Mouse (Mus musculus) hindbrain, embryonic 14.5 days (tissue): Measurements from ENCODE around the gene Micall1. TPM values are rescaled to one million over a fixed set of nuclear protein-coding genes. Genes with fewer than 3 reads are reported as not detected.

Experiments
- ATAC-seq: fragments of 200-750 bp; cut with Nextera tagmentation; 2 replicates; pipeline ENCODE4 v1.8.0; 2017; ENCODE audit warnings: moderate number of reproducible peaks, mild to moderate bottlenecking, moderate TSS enrichment, moderate library complexity; ENCODE audit not compliant: low FRiP score
- DNase-seq: peaks from one replicate; pipeline ENCODE4 v3.0.0-alpha.2; 2015; ENCODE audit warnings: low spot score
- H3K27ac ChIP-seq: fragments of 300-500 bp; sonication (generic); 2 replicates; pipeline ENCODE4 v1.5.1; 2014; ENCODE audit warnings: mild to moderate bottlenecking, moderate library complexity
- H3K27me3 ChIP-seq: fragments of 300-500 bp; sonication (generic); 2 replicates; pipeline ENCODE4 v1.6.1; 2014; ENCODE audit warnings: mild to moderate bottlenecking, low read length, mixed read lengths; ENCODE audit not compliant: control insufficient read depth, insufficient read depth
- H3K36me3 ChIP-seq: fragments of 300-500 bp; sonication (generic); replicated peaks from 2 replicates; pipeline ENCODE4 v1.6.1; 2014; ENCODE audit not compliant: control insufficient read depth, insufficient read depth
- H3K4me1 ChIP-seq: fragments of 300-500 bp; sonication (generic); replicated peaks from 2 replicates; pipeline ENCODE4 v1.6.1; 2014; ENCODE audit warnings: antibody characterized with exemption, low read length, mixed read lengths; ENCODE audit not compliant: control insufficient read depth, insufficient read depth
- H3K4me2 ChIP-seq: fragments of 300-500 bp; sonication (generic); replicated peaks from 2 replicates; pipeline ENCODE4 v1.6.1; 2014; ENCODE audit warnings: mild to moderate bottlenecking, moderate library complexity
- H3K4me3 ChIP-seq: fragments of 300-500 bp; sonication (generic); replicated peaks from 2 replicates; pipeline ENCODE4 v1.5.1; 2014; ENCODE audit warnings: mild to moderate bottlenecking, low read length
- H3K9ac ChIP-seq: fragments of 300-500 bp; sonication (generic); 2 replicates; pipeline ENCODE4 v1.6.1; 2014
- H3K9me3 ChIP-seq: fragments of 300-500 bp; sonication (generic); 2 replicates; pipeline ENCODE4 v1.6.1; 2016; ENCODE audit warnings: low read length; ENCODE audit not compliant: control insufficient read depth
- WGBS: fragments of 180-500 bp; shearing (Covaris S2); extraction: QIAGEN DNeasy Blood & Tissue Kit; methylation state at CpG from one replicate; pipeline ENCODE4 v1.1.7; 2014; 5-methylcytosine and 5-hydroxymethylcytosine counted together
- polyA plus RNA-seq: library from polyadenylated mRNA; unstranded; fragments of >200 nt; fragmentation: Nextera tagmentation; extraction: Ambion mirVana; gene quantifications from 2 replicates; pipeline ENCODE4 v1.2.1, GENCODE M21; 2014

Gene Micall1
- polyA plus RNA-seq, 1 experiment from 2014 or later = 14.3 TPM

- ATAC-seq = peak; percentile 38; the same call in 1 of the 2 replicates
- 50% methylated on average over 7 of the region's 7 CpGs for WGBS
Observed at GRCm38 (mm10) chr15:79148533-79148932, 39.8 kb downstream of the Micall1 start.

GRCm38 (mm10) chr15:79151881-79152280, 43.2 kb downstream of the Micall1 start:
- ATAC-seq = peak; percentile 14; the same call in 1 of the 2 replicates
- peak; percentile 41 for DNase-seq
- Histone ChIP-seq H3K4me3 (no peak overlapping the region), H3K9me3 (no peaks in the 10 kb centered on the region), H3K36me3 (peaks cover 51% of the 10 kb centered on the region), H3K27ac (peak overlapping the region; percentile 79), H3K4me1 (peaks cover 14% of the 10 kb centered on the region; the same call in 1 of the 2 replicates), H3K9ac (0 out of 2 replicates have a peak overlapping the region, but pooled peaks have one; percentile 24), H3K4me2 (no peak overlapping the region), H3K27me3 (no peaks in the 10 kb centered on the region)
- WGBS = 37% methylated on average over 8 of the region's 8 CpGs

More at GRCm38 (mm10) chr15:79148533-79148932, 39.8 kb downstream of the Micall1 start:
- Histone ChIP-seq H3K27ac (no peak overlapping the region), H3K9me3 (no peaks in the 10 kb centered on the region), H3K4me2 (no peak overlapping the region), H3K4me1 (peaks cover 14% of the 10 kb centered on the region; the same call in 1 of the 2 replicates), H3K36me3 (peaks cover 81% of the 10 kb centered on the region), H3K27me3 (no peaks in the 10 kb centered on the region), H3K4me3 (no peak overlapping the region), H3K9ac (0 out of 2 replicates have a peak overlapping the region, but pooled peaks have one; percentile 20)
- peak; percentile 87 for DNase-seq

GRCm38 (mm10) chr15:79152709-79153108, 44.0 kb downstream of the Micall1 start:
- Histone ChIP-seq H3K9me3 (no peaks in the 10 kb centered on the region), H3K4me1 (peaks cover 14% of the 10 kb centered on the region; the same call in 1 of the 2 replicates), H3K9ac (no peak overlapping the region), H3K36me3 (peaks cover 43% of the 10 kb centered on the region), H3K27me3 (no peaks in the 10 kb centered on the region), H3K27ac (peak overlapping the region; percentile 79; the same call in 1 of the 2 replicates), H3K4me2 (no peak overlapping the region), H3K4me3 (no peak overlapping the region)
- ATAC-seq (no peak), DNase-seq (no peak)
- 47% methylated on average over 6 of the region's 6 CpGs for WGBS

GRCm38 (mm10) chr15:79155572-79155971, 46.9 kb downstream of the Micall1 start:
- no peak overlapping the region for H3K4me2 ChIP-seq
- ATAC-seq = no peak
- no peaks in the 10 kb centered on the region for H3K9me3 ChIP-seq
- peaks cover 20% of the 10 kb centered on the region for H3K36me3 ChIP-seq
- H3K4me1 ChIP-seq = peaks cover 14% of the 10 kb centered on the region; the same call in 1 of the 2 replicates
- no peak for DNase-seq
- H3K27ac ChIP-seq = no peak overlapping the region
- H3K4me3 ChIP-seq = no peak overlapping the region
- WGBS = 24% methylated on average over 3 of the region's 3 CpGs
- no peak overlapping the region for H3K9ac ChIP-seq
- no peaks in the 10 kb centered on the region for H3K27me3 ChIP-seq

- ATAC-seq = no peak
- peak overlapping the region; percentile 23 for H3K4me3 ChIP-seq
- DNase-seq = no peak
- H3K4me2 ChIP-seq = no peak overlapping the region
- WGBS = 70% methylated on average over 7 of the region's 7 CpGs
- no peaks in the 10 kb centered on the region for H3K36me3 ChIP-seq
- H3K27ac ChIP-seq = no peak overlapping the region
- peak overlapping the region; percentile 10; the same call in 1 of the 2 replicates for H3K9ac ChIP-seq
- peaks cover 43% of the 10 kb centered on the region for H3K27me3 ChIP-seq
- no peaks in the 10 kb centered on the region for H3K9me3 ChIP-seq
- H3K4me1 ChIP-seq = no peaks in the 10 kb centered on the region
Observed at GRCm38 (mm10) chr15:79162301-79162700, 53.6 kb downstream of the Micall1 start.

GRCm38 (mm10) chr15:79162822-79163221, 54.1 kb downstream of the Micall1 start:
- H3K4me3 ChIP-seq = peak overlapping the region; percentile 23; the same call in 1 of the 2 replicates
- H3K27me3 ChIP-seq = peaks cover 43% of the 10 kb centered on the region
- no peaks in the 10 kb centered on the region for H3K4me1 ChIP-seq
- DNase-seq (no peak), ATAC-seq (no peak)
- no peak overlapping the region for H3K9ac ChIP-seq
- no peak overlapping the region for H3K4me2 ChIP-seq
- no peaks in the 10 kb centered on the region for H3K9me3 ChIP-seq
- no peaks in the 10 kb centered on the region for H3K36me3 ChIP-seq
- no peak overlapping the region for H3K27ac ChIP-seq
- WGBS = 56% methylated on average over 14 of the region's 14 CpGs

GRCm38 (mm10) chr15:79164251-79164650, 55.6 kb downstream of the Micall1 start:
- H3K27ac ChIP-seq = no peak overlapping the region
- no peak for ATAC-seq
- H3K9me3 ChIP-seq = no peaks in the 10 kb centered on the region
- no peaks in the 10 kb centered on the region for H3K4me1 ChIP-seq
- 8% methylated on average over 13 of the region's 15 CpGs for WGBS
- no peak overlapping the region for H3K4me2 ChIP-seq
- no peak for DNase-seq
- H3K36me3 ChIP-seq = no peaks in the 10 kb centered on the region
- H3K9ac ChIP-seq = 0 out of 2 replicates have a peak overlapping the region, but pooled peaks have one; percentile 28
- H3K4me3 ChIP-seq = peak overlapping the region; percentile 23; the same call in 1 of the 2 replicates
- H3K27me3 ChIP-seq = peaks cover 43% of the 10 kb centered on the region

GRCm38 (mm10) chr15:79165140-79165539, 56.4 kb downstream of the Micall1 start, which contains the start of gene Sox10:
Gene Sox10 (minus strand): TSS chr15:79165240.
- WGBS = 48% methylated on average over 5 of the region's 5 CpGs
- no peak for DNase-seq
- H3K4me1 ChIP-seq = no peaks in the 10 kb centered on the region
- no peak for ATAC-seq
- H3K27ac ChIP-seq = peak within 1 kb of the TSS; percentile 32; the same call in 1 of the 2 replicates
- no peak within 1 kb of the TSS for H3K4me2 ChIP-seq
- H3K27me3 ChIP-seq = peaks cover 43% of the 10 kb centered on the region
- no peaks in the 10 kb centered on the region for H3K36me3 ChIP-seq
- peak within 1 kb of the TSS; percentile 28; the same call in 1 of the 2 replicates for H3K9ac ChIP-seq
- H3K9me3 ChIP-seq = no peaks in the 10 kb centered on the region
- peak within 1 kb of the TSS; percentile 23; the same call in 1 of the 2 replicates for H3K4me3 ChIP-seq

- H3K27ac ChIP-seq = peak overlapping the region; percentile 21; the same call in 1 of the 2 replicates
Observed at GRCm38 (mm10) chr15:79166712-79167111, 58.0 kb downstream of the Micall1 start.

More at GRCm38 (mm10) chr15:79166712-79167111, 58.0 kb downstream of the Micall1 start:
- Histone ChIP-seq H3K9ac (no peak overlapping the region), H3K27me3 (peaks cover 38% of the 10 kb centered on the region), H3K4me3 (no peak overlapping the region), H3K4me2 (no peak overlapping the region), H3K4me1 (no peaks in the 10 kb centered on the region), H3K36me3 (no peaks in the 10 kb centered on the region), H3K9me3 (no peaks in the 10 kb centered on the region)
- ATAC-seq (no peak), DNase-seq (no peak)
- WGBS = 43% methylated on average over 8 of the region's 8 CpGs
